Mouse (Mus musculus): ENCODE measurements around the gene BC037034.

DNA sequence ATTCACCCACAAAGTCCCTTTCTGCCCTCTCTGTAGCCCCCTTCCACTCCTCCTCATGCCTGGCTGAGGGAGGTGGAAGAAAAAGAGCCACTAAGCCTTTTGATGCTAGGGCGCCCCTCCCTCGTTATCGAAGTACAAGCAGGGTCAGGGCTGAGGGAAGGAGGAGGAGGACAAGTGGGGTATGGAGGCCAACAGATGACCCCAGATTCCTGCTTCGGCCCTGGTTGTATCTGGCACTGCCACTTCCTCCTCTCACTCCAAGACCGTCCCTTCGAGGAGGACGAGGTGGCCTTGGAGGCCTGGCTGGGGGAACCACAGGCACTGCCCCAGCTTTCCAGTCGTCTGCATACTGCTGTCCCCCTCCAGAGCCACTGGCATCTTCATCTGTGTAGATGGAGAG, 10.4 kb upstream of the BC037034 start:
- TF ChIP-seq CTCF (IDR thresholded peaks at IDR 0.05; ENCODE audit: low read depth) (no peak), EP300 (IDR thresholded peaks at IDR 0.05; ENCODE audit: low read depth) (no peak)
